Mouse (Mus musculus): Measurements from ENCODE around the gene H2-Eb1.
A peak's percentile ranks its signal among the peaks of the same experiment; 100 is the strongest.

H2-Eb1 gene

GRCm38 (mm10) chr17:34305380-34306030 lies at the start of gene H2-Eb1:
H2-Eb1 (plus strand) TSS chr17:34305867.
- DNase-seq (ENCODE audit: inconsistent ontology term): peak; percentile 69

- no peak for DNase-seq (ENCODE audit: inconsistent ontology term)
Observed at GRCm38 (mm10) chr17:34256501-34256900, 49.2 kb upstream of the H2-Eb1 start.

GRCm38 (mm10) chr17:34257594-34258375 lies 47.9 kb upstream of the H2-Eb1 start, which contains the start of gene H2-Ab1:
H2-Ab1 (plus strand) TSS chr17:34257689.
- DNase-seq (ENCODE audit: inconsistent ontology term): peak; percentile 40

GRCm38 (mm10) chr17:34260551-34260950 lies 45.1 kb upstream of the H2-Eb1 start:
- no peak for DNase-seq (ENCODE audit: inconsistent ontology term)

GRCm38 (mm10) chr17:34261502-34261901 lies 44.2 kb upstream of the H2-Eb1 start:
- DNase-seq (ENCODE audit: inconsistent ontology term): peak; percentile 74

GRCm38 (mm10) chr17:34263068-34263467 lies 42.6 kb upstream of the H2-Eb1 start:
- peak; percentile 81 for DNase-seq (ENCODE audit: inconsistent ontology term)

- DNase-seq (ENCODE audit: inconsistent ontology term): peak; percentile 11
Observed at GRCm38 (mm10) chr17:34263811-34264371, 41.8 kb upstream of the H2-Eb1 start.

- peak; percentile 13 for DNase-seq (ENCODE audit: inconsistent ontology term)
Observed at GRCm38 (mm10) chr17:34264452-34265351, 41.0 kb upstream of the H2-Eb1 start.

- DNase-seq (ENCODE audit: inconsistent ontology term): no peak
Observed at GRCm38 (mm10) chr17:34268262-34268661, 37.4 kb upstream of the H2-Eb1 start.

- DNase-seq (ENCODE audit: inconsistent ontology term): no peak
Observed at GRCm38 (mm10) chr17:34268748-34269147, 36.9 kb upstream of the H2-Eb1 start.

GRCm38 (mm10) chr17:34269817-34270216 lies 35.9 kb upstream of the H2-Eb1 start:
- DNase-seq (ENCODE audit: inconsistent ontology term): no peak

GRCm38 (mm10) chr17:34270230-34270629 lies 35.4 kb upstream of the H2-Eb1 start:
- no peak for DNase-seq (ENCODE audit: inconsistent ontology term)

- DNase-seq (ENCODE audit: inconsistent ontology term): no peak
Observed at GRCm38 (mm10) chr17:34270940-34271339, 34.7 kb upstream of the H2-Eb1 start.

GRCm38 (mm10) chr17:34272102-34272501 lies 33.6 kb upstream of the H2-Eb1 start:
- DNase-seq (ENCODE audit: inconsistent ontology term): no peak

- DNase-seq (ENCODE audit: inconsistent ontology term): no peak
Observed at GRCm38 (mm10) chr17:34280499-34281038, 25.1 kb upstream of the H2-Eb1 start.

GRCm38 (mm10) chr17:34281836-34282235 lies 23.8 kb upstream of the H2-Eb1 start:
- DNase-seq (ENCODE audit: inconsistent ontology term): no peak

GRCm38 (mm10) chr17:34285371-34285770 lies 20.3 kb upstream of the H2-Eb1 start:
- DNase-seq (ENCODE audit: inconsistent ontology term): no peak

GRCm38 (mm10) chr17:34285848-34286247 lies 19.8 kb upstream of the H2-Eb1 start:
- DNase-seq (ENCODE audit: inconsistent ontology term): no peak

GRCm38 (mm10) chr17:34286501-34286900 lies 19.2 kb upstream of the H2-Eb1 start:
- DNase-seq (ENCODE audit: inconsistent ontology term): no peak

GRCm38 (mm10) chr17:34286999-34287398 lies 18.7 kb upstream of the H2-Eb1 start:
- DNase-seq (ENCODE audit: inconsistent ontology term): no peak

- DNase-seq (ENCODE audit: inconsistent ontology term): peak; percentile 54
Observed at GRCm38 (mm10) chr17:34287648-34288047, 18.0 kb upstream of the H2-Eb1 start, which contains the start of gene H2-Aa. H2-Aa (minus strand) TSS chr17:34287823.
